Mouse (Mus musculus) hindbrain, embryonic 14.5 days (tissue): ENCODE measurements at regions not wholly inside any gene's neighbourhood (a gene's known extent, or its start where the extent isn't known, plus 50 kb on each side); places are given as distances from the start of the nearest gene placed in this dataset.

Source experiments
- ATAC-seq: fragments of 200-750 bp; cut with Nextera tagmentation; 2 replicates; pipeline ENCODE4 v1.8.0; 2017; ENCODE audit warnings: moderate number of reproducible peaks, mild to moderate bottlenecking, moderate TSS enrichment, moderate library complexity; ENCODE audit not compliant: low FRiP score
- DNase-seq: peaks from one replicate; pipeline ENCODE4 v3.0.0-alpha.2; 2015; ENCODE audit warnings: low spot score
- H3K27ac ChIP-seq: fragments of 300-500 bp; sonication (generic); 2 replicates; pipeline ENCODE4 v1.5.1; 2014; ENCODE audit warnings: mild to moderate bottlenecking, moderate library complexity
- H3K27me3 ChIP-seq: fragments of 300-500 bp; sonication (generic); 2 replicates; pipeline ENCODE4 v1.6.1; 2014; ENCODE audit warnings: mild to moderate bottlenecking, low read length, mixed read lengths; ENCODE audit not compliant: control insufficient read depth, insufficient read depth
- H3K36me3 ChIP-seq: fragments of 300-500 bp; sonication (generic); replicated peaks from 2 replicates; pipeline ENCODE4 v1.6.1; 2014; ENCODE audit not compliant: control insufficient read depth, insufficient read depth
- H3K4me1 ChIP-seq: fragments of 300-500 bp; sonication (generic); replicated peaks from 2 replicates; pipeline ENCODE4 v1.6.1; 2014; ENCODE audit warnings: antibody characterized with exemption, low read length, mixed read lengths; ENCODE audit not compliant: control insufficient read depth, insufficient read depth
- H3K4me2 ChIP-seq: fragments of 300-500 bp; sonication (generic); replicated peaks from 2 replicates; pipeline ENCODE4 v1.6.1; 2014; ENCODE audit warnings: mild to moderate bottlenecking, moderate library complexity
- H3K4me3 ChIP-seq: fragments of 300-500 bp; sonication (generic); replicated peaks from 2 replicates; pipeline ENCODE4 v1.5.1; 2014; ENCODE audit warnings: mild to moderate bottlenecking, low read length
- H3K9ac ChIP-seq: fragments of 300-500 bp; sonication (generic); 2 replicates; pipeline ENCODE4 v1.6.1; 2014
- H3K9me3 ChIP-seq: fragments of 300-500 bp; sonication (generic); 2 replicates; pipeline ENCODE4 v1.6.1; 2016; ENCODE audit warnings: low read length; ENCODE audit not compliant: control insufficient read depth
- WGBS: fragments of 180-500 bp; shearing (Covaris S2); extraction: QIAGEN DNeasy Blood & Tissue Kit; methylation state at CpG from one replicate; pipeline ENCODE4 v1.1.7; 2014; 5-methylcytosine and 5-hydroxymethylcytosine counted together

DNA sequence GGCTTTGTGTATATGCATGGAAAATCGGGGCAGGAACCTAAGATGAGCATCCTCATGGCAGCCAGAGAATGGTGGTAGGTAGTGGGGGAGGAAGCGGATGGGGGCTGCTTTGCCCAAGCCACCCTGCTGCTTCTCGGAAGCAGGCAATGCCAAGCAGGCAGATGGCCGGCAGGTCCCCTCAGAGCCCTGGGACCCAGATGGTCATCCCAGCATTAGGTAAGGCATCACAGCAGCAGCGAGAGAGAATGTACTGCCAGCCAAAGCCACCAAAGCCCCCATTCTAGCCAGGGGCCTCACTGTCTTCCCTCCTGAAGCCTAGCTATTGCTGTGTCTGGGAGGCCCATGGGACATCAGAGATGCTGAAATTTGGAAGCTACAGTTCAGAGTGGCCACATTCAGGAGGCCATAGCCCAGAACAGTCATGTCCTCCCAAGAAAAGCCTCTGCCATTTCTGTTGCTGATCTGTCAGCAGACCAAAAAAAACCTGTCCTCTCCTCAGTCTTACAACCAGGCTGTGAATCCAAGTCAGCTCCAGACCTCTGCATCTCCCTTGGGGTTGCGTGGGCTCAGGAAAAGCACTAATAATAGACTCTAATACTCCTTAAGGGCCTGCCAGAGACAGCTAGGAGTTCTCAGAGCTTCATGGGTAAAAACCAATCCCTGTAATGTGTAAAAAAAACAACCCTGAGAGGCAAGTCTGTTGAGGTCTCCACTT is 88.5 kb upstream of the Zmiz1 start:
- H3K4me3 ChIP-seq: no peak overlapping the region
- WGBS: 63% methylated on average over 6 of the region's 6 CpGs

DNA sequence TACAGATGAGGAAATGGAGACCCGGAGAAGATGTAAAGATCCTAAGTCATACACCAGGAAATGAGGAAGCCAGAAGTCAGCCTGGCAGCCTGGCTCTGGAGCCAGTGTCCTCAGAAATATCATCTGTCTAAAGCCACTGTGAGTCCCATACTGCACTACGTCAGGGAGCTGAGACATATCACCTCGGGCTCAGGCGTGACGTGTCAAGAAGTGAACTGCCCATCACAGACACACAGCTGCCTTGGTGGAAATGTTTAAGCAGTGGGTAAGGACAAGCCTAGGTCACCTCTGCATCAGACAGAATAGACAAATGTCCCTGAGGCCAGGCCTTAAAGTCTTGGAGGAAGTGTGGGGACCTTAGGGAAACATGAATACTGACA is 88.0 kb upstream of the Zmiz1 start:
- 66% methylated on average over 5 of the region's 5 CpGs for WGBS
- H3K4me3 ChIP-seq: no peak overlapping the region
- H3K9me3 ChIP-seq: no peaks in the 10 kb centered on the region
- no peaks in the 10 kb centered on the region for H3K36me3 ChIP-seq
- peak overlapping the region; percentile 63 for H3K27ac ChIP-seq
- no peaks in the 10 kb centered on the region for H3K27me3 ChIP-seq
- ATAC-seq: no peak
- no peak overlapping the region for H3K4me2 ChIP-seq
- peaks cover 26% of the 10 kb centered on the region; the same call in 1 of the 2 replicates for H3K4me1 ChIP-seq
- no peak for DNase-seq
- H3K9ac ChIP-seq: peak overlapping the region; percentile 17; the same call in 1 of the 2 replicates

More for the DNA sequence above, 88.5 kb upstream of the Zmiz1 start:
- H3K4me2 ChIP-seq: no peak overlapping the region
- H3K27me3 ChIP-seq: no peaks in the 10 kb centered on the region
- H3K4me1 ChIP-seq: peaks cover 26% of the 10 kb centered on the region; the same call in 1 of the 2 replicates
- no peaks in the 10 kb centered on the region for H3K36me3 ChIP-seq
- ATAC-seq (no peak), DNase-seq (no peak)
- peak overlapping the region; percentile 17; the same call in 1 of the 2 replicates for H3K9ac ChIP-seq
- H3K9me3 ChIP-seq: no peaks in the 10 kb centered on the region
- peak overlapping the region; percentile 63; the same call in 1 of the 2 replicates for H3K27ac ChIP-seq

DNA sequence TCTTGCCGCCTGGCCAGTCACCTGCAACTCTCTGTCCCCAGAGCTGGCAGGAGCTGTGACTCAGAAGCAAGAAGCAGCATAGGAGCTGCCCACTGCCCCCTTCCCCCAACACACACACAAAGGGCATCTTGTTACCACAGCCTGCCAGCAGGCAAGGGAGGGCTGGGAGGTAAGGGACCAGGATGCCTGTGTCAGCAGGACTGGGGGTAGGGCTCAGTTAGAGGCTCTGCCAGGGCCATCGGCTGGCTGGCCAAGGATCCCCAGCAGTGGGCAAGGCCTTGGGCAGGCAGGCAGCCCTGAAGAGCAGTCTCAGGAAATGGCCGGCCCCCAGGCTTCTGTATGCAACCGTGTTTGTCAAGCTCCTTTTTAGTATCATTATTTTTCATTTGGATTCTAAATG is 87.3 kb upstream of the Zmiz1 start:
- Histone ChIP-seq H3K36me3 (no peaks in the 10 kb centered on the region), H3K27me3 (no peaks in the 10 kb centered on the region), H3K4me2 (no peak overlapping the region), H3K27ac (peak overlapping the region; percentile 63), H3K9ac (peak overlapping the region; percentile 39; the same call in 1 of the 2 replicates), H3K9me3 (no peaks in the 10 kb centered on the region), H3K4me3 (no peak overlapping the region), H3K4me1 (peaks cover 29% of the 10 kb centered on the region; the same call in 1 of the 2 replicates)
- ATAC-seq (peak; percentile 80; the same call in 1 of the 2 replicates), DNase-seq (peak; percentile 33)
- WGBS: 37% methylated on average over 4 of the region's 4 CpGs

DNA sequence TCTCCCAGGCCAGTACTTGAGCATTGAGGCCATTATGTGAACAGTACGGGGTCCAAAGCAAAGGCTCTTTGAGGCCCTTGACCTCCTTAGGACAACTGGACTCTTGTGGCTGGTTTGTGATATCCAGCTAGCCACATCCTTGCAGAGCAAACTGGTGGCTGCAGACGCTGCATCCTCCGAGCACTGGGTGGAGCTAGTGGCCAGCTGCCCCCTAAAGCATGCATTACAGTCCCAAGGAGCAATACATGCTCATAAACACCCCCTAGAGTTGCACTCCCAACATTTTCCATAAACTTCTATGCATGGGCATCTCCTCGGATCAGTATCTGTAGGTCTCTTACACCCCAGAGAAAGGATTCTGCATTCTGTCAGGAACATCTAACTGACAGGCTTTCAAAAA is 86.4 kb upstream of the Zmiz1 start:
- H3K9me3 ChIP-seq: no peaks in the 10 kb centered on the region
- WGBS: 50% methylated on average over 4 of the region's 4 CpGs
- peak overlapping the region; percentile 51; the same call in 1 of the 2 replicates for H3K27ac ChIP-seq
- H3K4me3 ChIP-seq: no peak overlapping the region
- H3K9ac ChIP-seq: no peak overlapping the region
- DNase-seq (no peak), ATAC-seq (no peak)
- H3K4me2 ChIP-seq: no peak overlapping the region
- H3K4me1 ChIP-seq: peaks cover 38% of the 10 kb centered on the region
- H3K27me3 ChIP-seq: no peaks in the 10 kb centered on the region
- H3K36me3 ChIP-seq: no peaks in the 10 kb centered on the region

DNA sequence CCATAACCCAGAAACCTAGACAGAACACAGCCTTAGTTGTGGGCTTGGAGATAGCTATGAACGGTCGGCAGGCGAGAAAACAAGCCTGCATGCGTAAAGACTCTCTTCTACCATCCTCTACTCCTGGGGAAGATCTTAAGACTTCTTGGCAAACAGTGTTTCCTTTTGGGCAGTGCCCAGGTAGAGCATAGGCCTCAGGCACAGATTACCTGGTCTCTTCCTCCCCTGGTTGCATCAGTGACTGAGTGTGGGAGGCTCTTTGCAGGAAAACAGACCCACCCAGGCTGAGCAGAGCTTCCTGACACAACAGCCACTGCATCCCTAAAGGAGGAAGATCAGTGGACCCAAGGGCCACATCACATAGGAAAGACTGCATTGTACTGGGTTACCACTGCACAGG is 85.8 kb upstream of the Zmiz1 start:
- no peak for DNase-seq
- Histone ChIP-seq H3K9me3 (no peaks in the 10 kb centered on the region), H3K27ac (no peak overlapping the region), H3K4me1 (peaks cover 41% of the 10 kb centered on the region), H3K9ac (no peak overlapping the region), H3K36me3 (no peaks in the 10 kb centered on the region), H3K4me3 (no peak overlapping the region), H3K27me3 (no peaks in the 10 kb centered on the region), H3K4me2 (no peak overlapping the region)
- WGBS: 96% methylated on average over 4 of the region's 4 CpGs
- ATAC-seq: no peak

DNA sequence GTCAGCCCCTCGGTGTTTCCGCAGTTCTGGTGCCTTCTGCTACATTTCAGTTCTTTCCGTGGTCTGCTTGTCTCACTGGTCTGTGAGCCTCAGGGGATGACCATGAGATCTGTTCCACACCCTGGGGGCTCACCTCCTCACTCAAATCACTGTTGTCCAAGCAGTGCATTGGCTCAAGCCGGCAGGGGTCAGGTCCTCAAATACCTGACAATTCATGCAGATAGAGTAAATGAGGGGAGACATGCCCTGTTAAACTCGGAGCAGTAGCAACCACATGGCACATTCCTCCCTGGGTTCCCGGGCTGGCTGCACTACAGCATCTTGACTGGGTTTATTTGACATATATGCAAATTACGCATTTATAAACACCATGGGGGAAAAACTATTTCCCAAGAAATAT is 84.0 kb upstream of the Zmiz1 start:
- Histone ChIP-seq H3K9me3 (no peaks in the 10 kb centered on the region), H3K4me1 (peaks cover 55% of the 10 kb centered on the region), H3K27me3 (no peaks in the 10 kb centered on the region), H3K27ac (no peak overlapping the region), H3K9ac (no peak overlapping the region), H3K4me3 (no peak overlapping the region), H3K36me3 (no peaks in the 10 kb centered on the region), H3K4me2 (no peak overlapping the region)
- WGBS: 66% methylated on average over 7 of the region's 7 CpGs
- DNase-seq (no peak), ATAC-seq (no peak)

DNA sequence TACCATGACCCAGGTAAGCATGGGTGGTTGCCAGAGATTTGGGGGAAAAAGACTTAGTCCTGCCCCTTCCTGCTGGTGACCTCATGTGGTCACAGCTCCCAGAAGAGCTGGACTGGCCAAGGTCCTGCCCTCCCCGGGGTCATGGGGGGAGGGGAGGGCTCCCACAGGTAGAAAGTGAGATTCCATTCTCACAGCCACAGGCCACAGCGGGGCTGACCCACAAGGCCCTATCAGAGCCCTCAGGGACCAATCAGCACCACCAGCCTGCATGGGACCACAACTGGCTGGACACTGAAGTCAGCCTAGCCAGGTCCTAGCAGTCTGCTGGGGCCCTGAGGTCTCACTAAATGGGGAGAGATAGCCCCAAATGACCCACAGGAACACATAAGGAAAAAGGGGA is 81.9 kb upstream of the Zmiz1 start:
- no peaks in the 10 kb centered on the region for H3K36me3 ChIP-seq
- H3K4me2 ChIP-seq: peak overlapping the region; percentile 59
- H3K27me3 ChIP-seq: no peaks in the 10 kb centered on the region
- H3K9ac ChIP-seq: peak overlapping the region; percentile 70
- H3K9me3 ChIP-seq: no peaks in the 10 kb centered on the region
- H3K27ac ChIP-seq: peak overlapping the region; percentile 100
- no peak for ATAC-seq
- H3K4me3 ChIP-seq: 0 out of 2 replicates have a peak overlapping the region, but pooled peaks have one; percentile 31
- WGBS: 38% methylated on average over 2 of the region's 2 CpGs
- H3K4me1 ChIP-seq: peaks cover 40% of the 10 kb centered on the region
- no peak for DNase-seq

DNA sequence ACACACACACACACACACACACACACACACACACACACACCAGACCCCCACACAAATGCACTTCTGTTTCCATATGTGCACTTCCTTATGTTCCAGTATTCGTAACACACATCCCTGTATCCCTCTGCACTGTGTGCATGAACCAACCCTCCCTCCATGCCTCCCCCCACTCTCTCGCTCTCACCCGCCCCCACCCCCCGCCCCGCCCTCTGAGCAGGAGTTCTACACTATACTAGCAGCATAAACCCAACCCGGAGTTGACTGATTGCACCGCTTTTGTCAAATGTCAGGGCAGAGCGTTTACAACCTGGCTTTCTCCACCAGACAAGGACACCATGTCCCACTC is 81.5 kb upstream of the Zmiz1 start:
- no peaks in the 10 kb centered on the region for H3K36me3 ChIP-seq
- peaks cover 35% of the 10 kb centered on the region for H3K4me1 ChIP-seq
- no peaks in the 10 kb centered on the region for H3K27me3 ChIP-seq
- ATAC-seq (peak; percentile 87), DNase-seq (no peak)
- H3K4me2 ChIP-seq: peak overlapping the region; percentile 59
- peak overlapping the region; percentile 70 for H3K9ac ChIP-seq
- H3K4me3 ChIP-seq: peak overlapping the region; percentile 31
- WGBS: 1% methylated on average over 8 of the region's 8 CpGs
- H3K27ac ChIP-seq: peak overlapping the region; percentile 100
- no peaks in the 10 kb centered on the region for H3K9me3 ChIP-seq

DNA sequence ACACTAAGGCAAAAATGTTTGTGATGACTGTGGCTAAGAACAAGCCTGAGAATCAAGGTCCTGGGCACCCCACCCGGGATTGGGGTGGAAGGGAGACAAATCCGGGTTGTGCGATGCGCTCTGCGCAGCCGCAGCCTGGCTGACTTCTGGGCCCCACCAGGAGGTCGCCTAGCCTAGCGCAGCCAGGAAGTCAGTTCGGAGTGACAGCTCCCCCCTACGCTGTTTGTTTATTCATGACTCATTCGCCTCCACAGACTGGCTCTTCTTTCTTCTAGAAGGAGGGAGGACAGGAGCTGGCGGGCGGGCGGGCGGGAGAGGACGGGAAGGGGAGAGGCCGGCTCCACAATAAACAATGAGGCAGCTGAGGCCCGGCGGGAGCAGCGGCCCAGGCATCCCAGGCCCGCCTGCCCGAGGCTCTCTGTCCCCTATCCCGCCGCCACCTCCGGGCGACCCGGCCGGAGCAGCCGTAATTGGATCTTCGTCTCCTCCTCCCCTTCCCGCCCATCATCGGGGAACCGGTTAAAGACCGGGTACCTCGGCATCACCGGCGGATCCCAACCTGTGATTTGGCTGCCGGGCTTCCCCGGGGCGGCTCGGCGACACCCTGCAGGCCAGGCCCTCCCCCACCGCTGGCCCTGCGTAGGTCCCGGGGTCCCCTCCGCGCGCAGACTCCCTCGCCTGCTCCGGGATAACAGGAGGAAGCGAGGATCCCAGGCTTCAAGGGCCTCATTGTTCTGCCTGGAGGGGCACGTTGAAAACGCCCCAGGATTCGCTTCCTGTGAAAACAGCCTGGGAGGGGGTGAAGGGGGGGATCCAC is 80.9 kb upstream of the Zmiz1 start:
- ATAC-seq (peak; percentile 93), DNase-seq (peak; percentile 85)
- H3K27ac ChIP-seq: peak overlapping the region; percentile 100
- peak overlapping the region; percentile 59 for H3K4me2 ChIP-seq
- H3K9ac ChIP-seq: peak overlapping the region; percentile 70
- H3K27me3 ChIP-seq: no peaks in the 10 kb centered on the region
- peaks cover 34% of the 10 kb centered on the region for H3K4me1 ChIP-seq
- no peaks in the 10 kb centered on the region for H3K36me3 ChIP-seq
- H3K9me3 ChIP-seq: no peaks in the 10 kb centered on the region
- under 1% methylated on average over 42 of the region's 54 CpGs for WGBS
- H3K4me3 ChIP-seq: peak overlapping the region; percentile 31
